Mouse (Mus musculus): ENCODE results near the gene Cenpn. TPM values are rescaled to one million over a fixed set of nuclear protein-coding genes. Genes with fewer than 3 reads are reported as not detected.

Gene Cenpn
- total RNA-seq, 2 experiments from 2014 or later = 1.1 to 1.5 TPM

DNA sequence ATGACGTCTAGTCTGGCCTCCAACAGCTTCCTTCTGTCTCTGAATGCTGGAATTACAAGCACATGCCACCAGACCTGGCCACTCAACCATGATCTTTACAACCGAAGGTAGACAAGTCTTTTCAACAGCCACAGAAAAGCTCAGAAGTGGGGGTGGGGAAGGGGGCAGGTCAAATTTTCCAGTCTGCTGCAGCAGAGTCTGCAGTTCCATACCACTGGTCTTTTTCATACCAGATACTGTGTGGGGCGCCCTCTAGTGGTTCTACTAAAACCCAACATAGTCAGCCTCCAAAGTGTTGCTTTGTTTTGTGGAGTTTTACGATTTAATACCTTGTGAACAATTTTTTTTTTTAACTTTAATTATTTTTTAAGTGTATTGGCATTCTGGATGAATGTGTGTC is 58.6 kb downstream of the Cenpn start:
- intact Hi-C loops (cut with DNase I) = no loop called here
- DNase-seq (ENCODE audit: low spot score in 2 of 2) = peak; percentile 28 to 46

DNA sequence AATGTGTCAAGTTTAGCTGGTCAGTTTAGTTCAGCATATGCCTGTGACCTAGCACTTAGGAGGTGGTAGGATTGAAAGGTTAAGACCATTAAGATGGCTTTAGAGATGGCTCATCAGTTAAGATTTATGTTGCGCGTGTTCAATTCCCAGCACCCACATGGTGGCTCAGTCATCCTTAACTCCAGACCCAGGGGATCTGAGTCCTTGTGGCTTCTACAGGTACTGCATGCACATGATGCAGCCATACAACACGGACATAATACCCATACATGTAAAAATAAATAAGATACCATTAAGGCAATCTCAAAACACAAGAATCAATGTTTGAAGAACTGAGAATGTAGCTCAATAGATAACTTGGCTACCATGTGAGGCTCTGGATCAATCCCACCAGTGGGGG is 68.3 kb downstream of the Cenpn start:
- intact Hi-C loops (cut with DNase I) = loop anchor here (5.0 to 10.0 kb wide), 2 partner anchors 68 to 165 kb away; partner anchors contain the start of genes Cenpn, Cmc2 and Gan
- no peak for DNase-seq (ENCODE audit: low spot score in 2 of 2)

Other genes with a start within 250 kb of the Cenpn start
- 10 to 100 TPM; 16.8 to 23.2 TPM for gene Cdyl2, start 188.7 kb upstream of the Cenpn start, total RNA-seq (2021)
- 10 to 100 TPM; 19.6 to 20.8 TPM for gene Cmc2, start 275 bp upstream of the Cenpn start, total RNA-seq (2021)
- gene Atmin, start 21.7 kb downstream of the Cenpn start, total RNA-seq (2021) = 10 to 100 TPM; 63.3 to 66.0 TPM
- 10 to 100 TPM; 13.5 TPM for gene 1700030J22Rik, start 57.2 kb downstream of the Cenpn start, total RNA-seq (2021)
- gene Gcsh, start 71.8 kb downstream of the Cenpn start, total RNA-seq (2021) = 10 to 100 TPM; 33.2 to 43.7 TPM
- under 1 TPM; 0.07 TPM for gene Pkd1l2, start 160.7 kb downstream of the Cenpn start, total RNA-seq (2021)
- gene Bco1, start 174.1 kb downstream of the Cenpn start, total RNA-seq (2021) = not detected
- gene Gan, start 236.4 kb downstream of the Cenpn start, total RNA-seq (2021) = 10 to 100 TPM; 16.3 to 17.0 TPM